Mouse (Mus musculus): ENCODE data around the gene Cfap161.

Gene Cfap161

DNA sequence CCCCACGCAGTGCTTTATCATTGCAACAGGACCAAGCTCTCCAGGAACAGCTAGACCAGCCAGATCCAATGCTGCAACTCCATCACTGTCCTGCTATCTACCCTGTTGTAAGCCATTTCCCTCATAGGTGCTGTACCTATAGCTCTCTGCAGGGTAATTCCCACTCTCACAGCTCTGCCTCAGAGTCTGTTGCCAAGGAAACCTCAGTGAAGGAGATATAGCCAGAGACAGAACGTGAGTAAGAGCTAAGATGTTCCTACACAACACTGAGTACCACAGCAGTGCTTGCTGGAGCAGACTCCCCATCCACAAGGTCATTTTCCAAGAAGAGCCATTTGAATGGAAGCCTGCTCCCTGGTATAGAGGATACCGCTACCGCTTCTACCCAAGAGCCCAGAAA, 50.4 kb downstream of the Cfap161 start:
- no peak for DNase-seq (ENCODE audit: extremely low read depth, insufficient read length, low spot score)

DNA sequence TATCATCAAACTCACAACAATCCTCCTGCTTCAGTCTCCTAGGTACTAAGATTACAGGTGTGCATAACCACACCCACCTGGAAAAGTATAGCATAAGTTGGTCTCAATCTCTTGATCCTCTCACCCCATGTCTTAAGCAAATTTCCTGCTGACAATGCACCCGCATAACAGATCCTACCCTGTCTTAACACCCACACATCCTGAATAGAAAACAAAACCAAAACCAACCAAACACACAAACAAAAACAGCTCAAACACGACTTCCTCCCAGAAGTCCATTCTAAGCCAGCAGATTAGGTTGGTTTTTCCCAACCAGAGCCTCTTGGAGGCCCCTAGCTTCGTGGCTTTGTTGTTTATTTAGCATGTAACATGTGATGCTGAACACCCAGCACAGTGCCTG, 52.0 kb downstream of the Cfap161 start:
- DNase-seq (ENCODE audit: extremely low read depth, insufficient read length, low spot score): no peak

DNA sequence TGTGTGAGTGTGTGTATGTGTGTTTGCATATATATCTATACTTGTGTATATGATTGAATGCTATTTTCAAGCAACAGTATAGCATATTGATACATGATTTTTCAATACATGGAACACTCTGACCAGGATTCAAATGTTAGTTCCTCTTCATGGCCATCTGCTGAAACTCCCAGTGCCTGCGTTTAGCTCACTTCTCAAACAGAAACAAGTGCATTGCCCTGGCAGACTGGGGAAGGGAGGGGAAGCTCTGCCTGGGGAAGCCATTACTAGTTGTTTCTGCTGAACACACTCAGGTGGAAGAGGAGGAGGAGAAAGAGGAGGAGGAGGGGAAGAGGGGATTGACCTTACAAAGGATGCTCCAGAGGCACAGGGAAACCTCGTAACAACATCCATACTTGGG, 52.7 kb downstream of the Cfap161 start:
- DNase-seq (ENCODE audit: extremely low read depth, insufficient read length, low spot score): no peak

DNA sequence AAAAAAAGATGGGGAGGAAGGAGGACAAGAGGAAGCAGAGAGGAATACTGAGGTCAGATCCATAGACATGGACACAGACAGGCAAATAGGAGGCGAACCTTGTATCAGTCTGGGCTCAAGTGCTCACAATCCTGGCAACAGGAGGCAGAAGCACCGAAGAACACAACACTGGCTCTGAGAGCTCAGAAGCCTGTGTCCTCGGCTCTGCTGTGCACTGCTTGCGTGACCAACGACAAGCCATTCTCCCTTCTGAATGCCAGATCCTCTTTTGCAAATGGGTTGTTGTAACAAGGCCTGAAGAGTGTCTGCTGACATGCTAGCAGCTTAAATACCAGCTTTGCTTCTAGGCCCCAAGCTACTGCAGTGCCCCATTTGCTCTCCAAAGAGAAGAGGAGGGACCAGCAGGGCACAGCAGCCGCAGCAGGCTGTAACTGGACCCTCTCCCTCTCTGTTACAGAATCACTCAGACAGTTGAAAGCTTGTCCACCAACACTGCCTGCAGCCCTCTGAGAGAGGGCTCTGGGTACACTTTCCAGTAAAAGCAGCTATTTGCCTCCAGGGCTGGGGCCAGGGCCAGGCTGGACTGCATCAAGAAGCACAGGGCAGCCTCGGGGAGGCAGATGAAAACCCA, 54.9 kb downstream of the Cfap161 start:
- DNase-seq (ENCODE audit: extremely low read depth, insufficient read length, low spot score): no peak

DNA sequence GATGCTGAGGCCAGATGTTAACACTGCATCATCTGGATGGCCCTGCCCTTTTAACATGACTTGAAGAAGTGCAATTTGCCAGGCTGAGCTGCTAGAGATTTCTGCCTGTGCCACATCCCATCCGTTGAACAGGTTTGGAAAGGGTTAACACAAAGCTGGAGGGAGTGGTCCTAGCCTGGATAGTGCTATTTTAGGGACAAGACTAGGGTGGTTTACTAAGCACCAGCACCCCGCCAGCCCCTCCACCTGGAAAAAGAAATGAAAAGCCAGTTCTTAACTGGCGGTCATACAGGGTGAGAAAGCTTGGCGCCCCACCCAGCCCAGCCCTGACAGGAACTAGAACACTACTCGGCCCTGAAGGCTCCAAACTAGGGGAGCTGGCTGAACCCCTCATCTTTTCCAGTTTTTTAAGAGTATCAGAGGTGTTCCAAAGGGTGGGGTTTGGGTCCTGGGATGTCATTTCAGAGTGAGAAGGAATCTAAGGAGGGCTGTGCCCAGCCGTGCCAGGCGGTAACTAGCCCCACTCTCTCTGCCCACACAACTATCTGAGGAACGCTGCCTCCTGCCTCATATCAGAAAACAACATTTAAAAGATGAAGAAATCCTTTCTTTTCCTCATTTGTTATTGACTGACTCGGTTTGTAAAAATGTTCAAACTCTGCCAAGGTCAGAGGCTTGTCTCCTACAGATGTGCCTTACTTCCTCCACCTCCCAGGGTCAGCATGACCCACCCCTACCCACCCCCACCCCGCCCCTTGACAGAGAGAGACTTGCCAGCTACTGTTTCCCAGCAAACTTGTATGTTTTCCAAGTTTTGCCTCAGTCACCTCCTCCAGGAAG, 55.8 kb downstream of the Cfap161 start:
- no peak for DNase-seq (ENCODE audit: extremely low read depth, insufficient read length, low spot score)

DNA sequence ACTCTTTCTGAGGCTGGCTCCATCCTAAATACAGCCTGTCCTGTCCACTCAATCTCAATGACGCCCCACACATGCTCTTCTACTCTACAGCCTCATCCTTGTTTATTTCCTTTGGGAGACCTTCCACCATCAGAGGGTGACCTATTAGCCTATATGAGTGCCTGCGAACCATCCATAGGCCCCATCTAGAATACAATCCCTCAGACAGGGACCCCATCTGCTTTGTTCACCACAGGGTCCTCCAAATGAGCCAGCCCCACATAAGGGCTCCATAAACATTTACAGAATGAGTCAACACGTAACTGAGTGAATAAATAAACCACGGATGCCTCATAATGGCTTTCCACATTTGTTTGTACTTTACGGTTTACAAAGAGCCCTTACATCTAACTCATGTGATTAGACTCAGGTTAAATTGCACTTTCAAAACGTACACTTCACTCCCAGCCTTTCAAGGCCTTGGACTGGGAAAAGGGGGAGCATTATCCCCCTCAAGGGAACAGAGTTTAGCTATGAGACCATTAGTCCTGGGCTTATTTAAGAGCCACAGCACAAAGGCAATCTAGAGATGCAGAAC, 56.7 kb downstream of the Cfap161 start:
- DNase-seq (ENCODE audit: extremely low read depth, insufficient read length, low spot score): no peak

DNA sequence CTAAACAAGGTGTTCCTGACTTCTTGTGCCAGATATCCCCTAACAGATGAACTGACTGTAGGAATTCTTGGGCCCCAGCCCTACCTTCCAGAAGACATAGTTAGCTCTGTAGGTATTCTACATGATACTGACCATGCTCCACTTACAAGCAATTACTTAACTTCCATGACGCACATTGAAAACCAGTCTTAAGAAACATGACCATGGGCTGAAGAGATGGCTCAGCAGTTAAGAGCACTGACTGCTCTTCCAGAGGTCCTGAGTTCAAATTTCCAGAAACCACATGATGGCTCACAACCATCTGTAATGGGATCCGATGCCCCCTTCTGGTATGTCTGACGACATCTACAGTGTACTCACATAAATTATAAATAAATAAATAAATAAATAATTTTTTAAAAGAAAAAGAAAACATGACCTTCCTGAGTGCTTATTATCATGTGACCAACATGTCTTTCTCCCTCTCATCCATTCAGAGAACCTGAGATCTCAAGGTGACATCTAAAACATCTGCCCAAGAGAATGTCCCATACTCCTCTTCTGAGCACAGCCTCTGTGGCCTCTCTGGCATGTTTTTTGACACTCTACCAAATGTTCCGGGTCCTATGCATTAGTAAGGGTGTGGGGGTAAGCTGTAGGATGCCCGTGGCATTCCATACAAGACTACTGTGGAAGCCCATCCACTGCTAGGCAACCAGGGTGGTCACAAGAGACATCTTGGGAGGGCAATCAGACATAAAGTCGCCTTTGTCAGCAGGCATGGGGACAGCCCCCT, 58.2 kb downstream of the Cfap161 start:
- DNase-seq (ENCODE audit: extremely low read depth, insufficient read length, low spot score): no peak

DNA sequence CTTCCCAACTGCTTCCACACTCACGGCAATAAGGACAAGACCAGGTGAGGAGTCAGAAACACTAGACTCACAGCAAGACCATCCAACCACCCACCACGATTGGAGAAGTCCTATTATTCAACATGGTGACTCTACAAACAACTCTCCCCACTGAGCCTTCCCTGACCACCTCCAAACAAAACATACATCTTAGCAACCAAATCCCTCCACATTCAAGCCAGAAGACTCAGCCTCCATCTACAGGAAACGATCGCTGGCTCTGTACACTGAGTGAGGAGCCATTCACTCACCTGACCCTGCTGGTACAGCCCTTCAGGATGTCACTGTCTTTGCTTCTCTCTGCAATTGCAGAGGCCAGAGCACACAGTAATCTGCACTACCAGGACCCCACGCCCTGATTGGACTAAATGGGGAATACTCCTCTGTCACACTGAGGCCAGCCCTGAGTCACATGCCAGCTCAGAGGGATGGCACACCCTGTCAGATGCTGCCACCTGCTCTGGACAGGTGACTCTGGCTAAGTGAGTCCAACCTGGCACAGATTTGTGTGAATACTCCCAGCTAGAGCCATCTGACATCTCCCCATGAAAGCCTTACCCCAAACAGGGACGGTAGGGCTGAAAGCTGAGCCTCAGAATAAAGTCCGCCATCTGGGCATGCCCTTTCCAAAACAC, 59.4 kb downstream of the Cfap161 start:
- DNase-seq (ENCODE audit: extremely low read depth, insufficient read length, low spot score): no peak

DNA sequence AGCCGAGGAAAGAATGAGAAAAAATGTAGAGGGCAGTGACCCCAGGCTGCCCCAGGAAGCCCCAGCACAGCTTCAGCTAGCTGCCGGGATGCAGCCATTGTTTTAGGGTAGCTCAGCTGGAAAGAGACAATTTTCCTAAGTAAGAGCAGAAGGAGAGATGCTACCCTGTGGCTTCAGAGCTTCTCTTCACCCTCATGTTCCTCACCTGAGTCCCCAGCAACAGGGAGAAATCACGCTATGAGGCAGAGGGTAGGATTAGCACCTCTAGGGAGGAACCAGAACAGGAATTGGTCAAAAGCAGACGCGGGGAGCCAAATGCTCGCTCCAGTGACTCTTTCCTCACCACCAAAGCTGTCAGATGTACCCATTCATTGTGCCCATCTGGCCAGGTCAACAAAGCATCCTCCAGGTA, 60.0 kb downstream of the Cfap161 start:
- DNase-seq (ENCODE audit: extremely low read depth, insufficient read length, low spot score): no peak

DNA sequence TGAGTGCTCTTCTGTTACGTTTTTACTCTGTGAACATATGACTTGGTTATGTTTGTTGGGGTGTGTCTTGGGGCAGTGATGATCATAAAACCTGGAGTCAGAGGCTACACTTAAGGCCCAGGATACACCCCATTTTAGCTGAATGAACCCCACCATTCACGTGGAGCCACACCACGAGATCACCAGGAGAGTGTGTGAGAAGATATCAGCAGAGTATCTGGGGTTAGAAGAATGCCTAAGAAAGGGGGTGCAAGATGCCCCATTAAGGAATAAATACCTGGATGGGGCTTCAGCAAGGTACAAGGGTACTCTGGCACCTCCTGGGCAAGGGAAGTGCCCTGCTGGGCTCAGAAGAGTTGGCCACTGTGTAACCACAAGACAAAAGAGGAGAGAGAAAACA, 60.4 kb downstream of the Cfap161 start:
- DNase-seq (ENCODE audit: extremely low read depth, insufficient read length, low spot score): no peak

DNA sequence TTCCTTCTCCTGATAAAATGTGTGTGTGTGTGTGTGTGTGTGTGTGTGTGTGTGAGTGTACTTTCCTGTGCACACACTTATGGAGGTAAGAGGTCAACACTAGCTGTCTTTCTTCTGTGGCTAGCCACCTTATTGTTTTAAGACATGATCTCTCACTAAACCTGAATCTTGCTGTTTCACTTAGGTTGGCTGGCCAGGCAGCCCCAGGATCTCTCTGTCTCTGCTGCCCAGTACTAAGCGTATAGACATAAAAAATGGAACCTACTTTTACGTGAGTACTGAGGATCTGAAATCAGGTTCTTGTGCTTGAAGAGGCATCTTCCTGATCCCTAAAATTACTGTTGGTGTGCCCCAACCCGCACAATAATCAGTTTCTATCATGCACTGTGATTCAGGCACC, 61.9 kb downstream of the Cfap161 start:
- DNase-seq (ENCODE audit: extremely low read depth, insufficient read length, low spot score): no peak

DNA sequence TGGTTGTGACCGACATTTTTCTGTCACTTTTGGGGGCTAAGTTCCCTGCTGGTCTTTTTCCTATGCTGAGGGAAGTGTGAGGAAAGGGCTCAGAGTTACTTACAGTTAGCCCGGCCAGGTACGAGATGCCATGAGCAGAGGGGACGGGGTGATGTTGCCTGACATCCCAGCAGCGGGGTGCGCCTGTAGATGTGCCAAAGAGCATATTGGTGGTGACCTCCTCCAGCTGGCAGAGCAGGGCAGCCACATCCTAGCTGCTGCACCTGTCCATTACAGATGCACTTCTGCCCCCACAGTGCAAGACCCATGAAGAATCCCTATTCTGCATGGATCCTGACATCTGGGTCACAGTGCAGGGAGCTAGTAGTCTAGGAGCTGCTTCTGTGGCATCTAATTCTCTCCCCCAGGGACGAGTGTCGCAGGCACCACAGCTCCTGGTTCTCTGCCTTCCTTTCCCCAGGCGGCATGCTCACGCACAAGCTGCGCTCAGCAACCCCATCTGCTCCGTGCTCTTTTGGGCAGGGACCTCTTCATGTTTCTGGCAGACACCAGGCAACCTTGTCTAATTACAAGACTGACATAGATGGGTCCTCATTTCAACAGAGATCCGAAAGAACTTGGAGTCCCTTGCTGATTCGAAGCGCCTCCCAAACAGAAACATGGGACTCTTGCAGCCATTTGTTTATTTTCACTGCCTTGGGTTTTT, 62.6 kb downstream of the Cfap161 start:
- DNase-seq (ENCODE audit: extremely low read depth, insufficient read length, low spot score): no peak

DNA sequence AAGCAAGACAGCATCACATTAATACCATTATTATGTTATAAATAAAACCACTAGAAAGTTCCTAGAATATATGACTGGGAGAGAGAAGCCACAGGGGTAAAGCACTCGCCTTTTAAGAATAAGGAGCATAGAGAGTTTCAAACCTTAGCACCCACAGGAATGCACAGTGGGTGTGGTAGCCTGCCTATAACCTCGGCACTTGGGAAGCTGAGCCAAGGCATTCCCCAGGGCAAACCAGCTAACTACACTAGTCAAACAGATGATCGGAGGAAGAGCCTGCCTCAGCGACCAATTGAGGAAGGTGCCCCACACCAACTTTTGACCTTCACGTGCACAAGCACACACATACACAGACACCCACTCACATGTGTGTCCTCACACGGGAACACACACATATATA, 63.4 kb downstream of the Cfap161 start:
- DNase-seq (ENCODE audit: extremely low read depth, insufficient read length, low spot score): peak; percentile 48

DNA sequence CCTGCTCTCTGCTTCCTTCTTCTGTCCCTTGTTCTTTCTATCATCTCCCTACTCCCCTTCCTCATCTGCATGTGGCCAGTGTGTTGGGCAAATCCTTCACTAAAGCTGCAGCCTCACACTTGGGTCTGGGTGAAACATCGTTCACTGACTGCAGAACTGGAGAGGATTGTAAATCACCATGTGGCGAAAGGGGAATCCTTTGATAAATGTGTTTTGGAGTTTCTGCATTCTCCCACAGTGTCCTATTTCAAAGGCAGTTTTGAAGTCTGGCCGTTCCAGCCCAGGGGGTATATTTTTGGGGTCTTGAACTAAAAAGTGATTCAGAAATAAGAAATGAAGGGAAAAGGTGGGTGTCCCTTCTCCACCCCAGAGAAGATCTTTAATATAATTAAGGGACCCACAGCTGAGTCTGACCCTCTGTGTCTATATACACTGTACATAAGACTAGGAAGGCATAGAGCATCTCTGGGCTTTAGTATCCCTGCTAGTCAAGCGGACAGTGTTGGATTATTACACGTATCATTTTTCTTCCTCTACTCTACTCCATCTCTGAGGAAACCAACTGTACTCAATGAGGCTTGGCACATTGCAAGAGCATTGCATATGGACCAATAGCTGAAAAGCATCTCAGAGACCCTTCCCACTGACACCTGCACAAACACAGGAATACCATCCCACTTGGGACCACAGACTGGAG, 67.6 kb downstream of the Cfap161 start:
- DNase-seq (ENCODE audit: extremely low read depth, insufficient read length, low spot score): no peak

DNA sequence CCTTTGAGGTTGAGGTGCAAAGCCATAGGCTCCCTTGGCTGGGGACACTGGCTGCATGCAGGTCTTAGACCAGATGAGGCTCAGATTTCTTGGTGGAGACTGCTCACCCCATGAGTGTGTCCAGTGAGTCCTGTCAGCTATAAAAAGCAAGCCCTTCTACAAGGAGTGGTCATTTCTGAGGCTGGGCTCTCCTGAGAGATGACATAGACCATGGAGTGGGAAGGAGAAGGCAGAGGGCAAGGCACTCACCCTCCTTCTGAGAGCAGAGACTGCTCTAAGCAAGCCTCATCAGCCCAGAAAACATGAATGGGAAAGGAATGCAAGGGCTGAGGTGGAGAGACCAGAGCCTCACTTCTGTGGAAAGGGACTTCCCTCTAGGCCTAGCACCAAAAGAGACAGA, 68.9 kb downstream of the Cfap161 start:
- no peak for DNase-seq (ENCODE audit: extremely low read depth, insufficient read length, low spot score)

DNA sequence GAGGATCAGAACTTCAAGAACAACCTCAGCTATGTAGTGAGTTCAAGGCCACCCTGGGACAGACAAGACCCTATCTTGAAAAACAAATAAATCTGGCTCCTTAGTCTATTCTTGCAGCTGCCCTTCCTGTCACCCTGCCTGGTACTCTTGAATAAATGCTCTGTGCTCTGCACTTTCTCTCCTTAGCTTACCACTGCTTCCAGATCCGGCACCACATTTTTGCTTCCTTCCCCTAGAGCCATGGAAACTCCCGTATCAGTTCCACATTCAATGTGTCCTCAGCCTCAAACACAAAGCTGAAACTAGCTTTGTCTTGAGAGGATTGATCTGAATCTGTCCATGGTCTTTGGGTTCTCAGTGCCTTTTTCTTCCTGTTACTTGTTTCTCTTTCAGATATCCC, 70.1 kb downstream of the Cfap161 start:
- no peak for DNase-seq (ENCODE audit: extremely low read depth, insufficient read length, low spot score)

Measured in 3134 (cell line).